Mouse (Mus musculus) heart, adult 2 months (tissue): ENCODE measurements around the gene Itgb3.

Experiments used
- CTCF ChIP-seq: fragments of 200-600 bp; IDR thresholded peaks from 2 replicates; pipeline ENCODE4 v1.8.1; 2022; ENCODE audit warnings: antibody characterized with exemption, mild to moderate bottlenecking, moderate library complexity
- POLR2A ChIP-seq: fragments of 200-500 bp; IDR thresholded peaks from 2 replicates; pipeline ENCODE4 v1.6.1; 2011; ENCODE audit warnings: mild to moderate bottlenecking, low read depth, low read length, control low read depth; ENCODE audit not compliant: insufficient read depth

GRCm38 (mm10) chr11:104563496-104563895, 44.3 kb upstream of the Itgb3 start:
- no peak for TF ChIP-seq CTCF
- TF ChIP-seq POLR2A: no peak
